Mouse (Mus musculus) effector memory CD4-positive, alpha-beta T cell, adult 7 months (primary cell): Measurements from ENCODE around the gene Elane. TPM values are rescaled to one million over a fixed set of nuclear protein-coding genes. Genes with fewer than 3 reads are reported as not detected.

Experiments
- polyA plus RNA-seq: library from polyadenylated mRNA; unstranded; fragments of 100-300 nt; shearing (Covaris generic); gene quantifications from one replicate; pipeline ENCODE4 v1.2.1, GENCODE M21; 2017

Elane gene
- polyA plus RNA-seq: not detected

DNA sequence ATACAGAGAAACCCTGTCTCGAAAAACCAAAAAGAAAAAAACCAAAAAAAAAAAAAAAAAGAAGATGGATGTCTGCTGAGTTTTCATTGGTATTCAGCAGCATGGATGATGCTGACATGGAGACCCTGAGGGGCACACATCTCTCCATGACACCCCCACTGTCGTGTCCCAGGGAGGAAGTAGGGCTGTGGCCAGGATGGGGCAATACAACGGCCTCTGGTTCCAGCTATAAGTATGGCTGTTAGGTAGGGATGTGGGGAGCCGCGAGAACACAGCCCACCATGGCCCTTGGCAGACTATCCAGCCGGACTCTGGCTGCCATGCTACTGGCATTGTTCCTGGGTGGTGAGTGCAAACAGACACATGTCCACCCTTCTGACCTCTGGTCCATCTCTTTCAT is at the start of gene Elane:
Elane (plus strand) TSS at position 194 of the 400 bp plus-strand sequence.

GRCm38 (mm10) chr10:79853860-79854795 is 31.9 kb upstream of the Elane start, which contains the start of gene Ptbp1:
TSS of gene Ptbp1 (plus strand) at chr10:79854427.

DNA sequence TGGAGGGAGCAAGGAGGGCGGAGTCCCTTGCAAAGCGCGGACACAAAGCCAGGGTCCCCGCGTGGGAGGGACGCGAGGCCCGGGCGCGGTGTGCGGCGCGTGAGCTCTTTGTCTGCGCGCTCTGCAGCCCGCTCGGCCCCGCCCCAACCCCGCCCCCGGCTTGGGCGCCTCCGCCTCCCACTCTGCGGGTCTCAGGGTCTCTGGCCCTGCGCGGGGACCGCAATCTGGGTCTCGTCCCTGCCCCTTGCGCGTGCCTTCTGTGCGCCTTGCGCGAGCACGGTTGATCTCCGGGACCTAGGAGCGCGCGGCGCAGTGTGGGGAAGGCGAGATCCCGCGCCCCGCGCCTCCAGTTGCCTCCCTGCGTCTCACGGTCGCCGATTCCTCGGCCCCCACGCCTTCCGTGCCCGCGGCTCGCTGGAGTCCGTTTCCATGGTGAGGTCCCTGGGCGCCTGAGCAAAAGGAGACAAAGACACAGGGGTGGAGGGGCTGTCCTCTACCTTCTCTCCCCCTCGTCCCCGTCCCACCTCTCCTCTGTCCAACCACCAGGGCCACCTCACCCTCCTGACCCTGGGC is 11.7 kb upstream of the Elane start, which contains the start of the genes Prtn3 and Plppr3:
Prtn3 (plus strand) TSS at position 187 of the 573 bp plus-strand sequence.
Plppr3 (minus strand) TSS at position 345 of the 573 bp plus-strand sequence.

DNA sequence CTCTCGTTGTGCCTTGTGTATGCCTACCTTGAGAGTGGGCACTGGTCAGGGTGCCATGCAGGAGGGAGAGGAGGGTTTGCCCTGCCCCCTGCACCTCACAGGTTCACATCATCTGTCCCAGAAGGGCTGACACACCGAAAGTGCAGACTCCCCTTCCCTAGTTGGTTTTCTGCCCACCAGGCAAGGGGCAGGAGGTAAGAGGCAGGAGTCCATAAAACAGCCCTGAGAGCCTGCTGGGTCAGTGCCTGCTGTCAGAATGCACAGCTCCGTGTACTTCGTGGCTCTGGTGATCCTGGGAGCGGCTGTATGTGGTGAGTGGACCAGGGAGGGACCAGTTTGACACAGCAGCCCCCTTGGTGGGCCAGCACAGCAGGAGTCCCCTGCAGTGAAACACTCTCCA is 4.6 kb downstream of the Elane start, which contains the start of gene Cfd:
Cfd (plus strand) TSS at position 184 of the 400 bp plus-strand sequence.

GRCm38 (mm10) chr10:79908167-79909091 is 22.4 kb downstream of the Elane start, which contains the start of gene Med16:
TSS of gene Med16 (minus strand) at chr10:79908923.

GRCm38 (mm10) chr10:79910556-79910955 is 24.5 kb downstream of the Elane start, which contains the start of gene Gm26602:
TSS of gene Gm26602 (plus strand) at chr10:79910856.

GRCm38 (mm10) chr10:79916808-79917531 is 30.9 kb downstream of the Elane start, which contains the start of gene Kiss1r:
TSS of gene Kiss1r (plus strand) at chr10:79916971.

DNA sequence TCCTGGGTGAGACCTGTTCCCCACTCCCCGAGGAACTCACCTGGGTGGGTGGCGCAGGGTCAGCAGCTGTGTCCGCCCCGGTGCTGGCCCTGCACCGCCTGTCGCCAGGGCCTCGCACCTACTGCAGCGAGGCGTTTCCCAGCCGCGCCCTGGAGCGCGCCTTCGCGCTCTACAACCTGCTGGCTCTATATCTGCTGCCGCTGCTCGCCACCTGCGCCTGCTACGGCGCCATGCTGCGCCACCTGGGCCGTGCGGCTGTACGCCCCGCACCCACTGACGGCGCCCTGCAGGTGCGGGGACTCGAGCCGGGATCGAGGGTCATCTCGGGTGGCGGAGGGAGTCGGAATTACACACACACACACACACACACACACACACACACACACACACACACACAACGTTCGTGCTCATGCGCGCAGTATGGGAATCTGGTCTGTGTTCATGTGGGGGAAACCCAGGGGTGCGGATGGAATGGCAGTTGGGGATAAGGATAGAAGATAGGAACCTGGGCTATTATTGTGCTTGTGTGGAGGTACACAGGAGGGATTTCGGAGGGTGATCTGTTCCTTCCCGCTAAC is 35.0 kb downstream of the Elane start, which contains the start of gene R3hdm4:
R3hdm4 (minus strand) TSS at position 251 of the 578 bp plus-strand sequence.

GRCm38 (mm10) chr10:79926491-79927323 is 40.7 kb downstream of the Elane start, which contains the start of gene Arid3a:
TSS of gene Arid3a (plus strand) at chr10:79927043.

Other genes with a start within 250 kb of the Elane start
- 0.17 TPM for gene Shc2, start 248.3 kb upstream of the Elane start, polyA plus RNA-seq
- not detected for gene Odf3l2, start 240.5 kb upstream of the Elane start, polyA plus RNA-seq
- 0.54 TPM for gene Madcam1, start 221.7 kb upstream of the Elane start, polyA plus RNA-seq
- gene Tpgs1, start 216.9 kb upstream of the Elane start, polyA plus RNA-seq: 26.2 TPM
- 78.4 TPM for gene Cdc34, start 204.1 kb upstream of the Elane start, polyA plus RNA-seq
- gene Gzmm, start 197.2 kb upstream of the Elane start, polyA plus RNA-seq: 8.2 TPM
- gene Bsg, start 181.8 kb upstream of the Elane start, polyA plus RNA-seq: 207 TPM
- gene Hcn2, start 169.6 kb upstream of the Elane start, polyA plus RNA-seq: not detected
- gene Polrmt, start 139.7 kb upstream of the Elane start, polyA plus RNA-seq: 31.9 TPM
- not detected for gene Fgf22, start 131.2 kb upstream of the Elane start, polyA plus RNA-seq
- gene Rnf126, start 119.3 kb upstream of the Elane start, polyA plus RNA-seq: 41.8 TPM
- not detected for gene Fstl3, start 109.0 kb upstream of the Elane start, polyA plus RNA-seq
- gene Prss57, start 95.3 kb upstream of the Elane start, polyA plus RNA-seq: 0.17 TPM
- 4.5 TPM for gene Palm, start 92.7 kb upstream of the Elane start, polyA plus RNA-seq
- 0.44 TPM for gene Misp, start 65.3 kb upstream of the Elane start, polyA plus RNA-seq
- 478 TPM for gene Ptbp1, start 31.8 kb upstream of the Elane start, polyA plus RNA-seq
- not detected for gene Prtn3, start 11.8 kb upstream of the Elane start, polyA plus RNA-seq
- 6.8 TPM for gene Plppr3, start 11.6 kb upstream of the Elane start, polyA plus RNA-seq
- gene Cfd, start 4.6 kb downstream of the Elane start, polyA plus RNA-seq: not detected
- 27.3 TPM for gene Med16, start 22.7 kb downstream of the Elane start, polyA plus RNA-seq
- gene Gm26602, start 24.6 kb downstream of the Elane start, polyA plus RNA-seq: 19.6 TPM
- 0.26 TPM for gene Kiss1r, start 30.7 kb downstream of the Elane start, polyA plus RNA-seq
- 117 TPM for gene R3hdm4, start 35.0 kb downstream of the Elane start, polyA plus RNA-seq
- gene Arid3a, start 40.8 kb downstream of the Elane start, polyA plus RNA-seq: 9.7 TPM
- 74.2 TPM for gene Wdr18, start 73.9 kb downstream of the Elane start, polyA plus RNA-seq
- gene Grin3b, start 84.5 kb downstream of the Elane start, polyA plus RNA-seq: 0.49 TPM
- gene Tmem259, start 98.1 kb downstream of the Elane start, polyA plus RNA-seq: 26.7 TPM
- 580 TPM for gene Cnn2, start 102.3 kb downstream of the Elane start, polyA plus RNA-seq
- gene Abca7, start 110.2 kb downstream of the Elane start, polyA plus RNA-seq: 42.6 TPM
- 732 TPM for gene Arhgap45, start 130.4 kb downstream of the Elane start, polyA plus RNA-seq
- gene Polr2e, start 153.5 kb downstream of the Elane start, polyA plus RNA-seq: 104 TPM
- gene Gpx4, start 160.9 kb downstream of the Elane start, polyA plus RNA-seq: 296 TPM
- gene Sbno2, start 219.3 kb downstream of the Elane start, polyA plus RNA-seq: 60.3 TPM
- 31.4 TPM for gene Stk11, start 229.6 kb downstream of the Elane start, polyA plus RNA-seq